Mouse (Mus musculus) limb, embryonic 15.5 days (tissue): ENCODE data around the gene Creb3l2. TPM values are rescaled to one million over a fixed set of nuclear protein-coding genes. Genes with fewer than 3 reads are reported as not detected.

Source experiments
- ATAC-seq: fragments of 200-750 bp; cut with Nextera tagmentation; 2 replicates; pipeline ENCODE4 v1.8.0; 2017; ENCODE audit warnings: low read depth, moderate TSS enrichment; ENCODE audit not compliant: insufficient number of reproducible peaks, low FRiP score, low TSS enrichment
- H3K27ac ChIP-seq: fragments of 300-500 bp; sonication (generic); 2 replicates; pipeline ENCODE4 v1.5.1; 2015; ENCODE audit warnings: moderate library complexity, mild to moderate bottlenecking, inconsistent platforms
- H3K27me3 ChIP-seq: fragments of 300-500 bp; sonication (generic); 2 replicates; pipeline ENCODE4 v1.6.1; 2015; ENCODE audit warnings: inconsistent platforms
- H3K36me3 ChIP-seq: fragments of 300-500 bp; sonication (generic); 2 replicates; pipeline ENCODE4 v1.6.1; 2015; ENCODE audit warnings: inconsistent platforms
- H3K4me1 ChIP-seq: fragments of 300-500 bp; sonication (generic); 2 replicates; pipeline ENCODE4 v1.6.1; 2015; ENCODE audit warnings: inconsistent platforms
- H3K4me2 ChIP-seq: fragments of 300-500 bp; sonication (generic); 2 replicates; pipeline ENCODE4 v1.6.1; 2015; ENCODE audit warnings: mild to moderate bottlenecking, inconsistent platforms
- H3K4me3 ChIP-seq: fragments of 300-500 bp; sonication (generic); 2 replicates; pipeline ENCODE4 v1.5.1; 2015; ENCODE audit warnings: mild to moderate bottlenecking, inconsistent platforms
- H3K9ac ChIP-seq: fragments of 300-500 bp; sonication (generic); 2 replicates; pipeline ENCODE4 v1.6.1; 2015; ENCODE audit warnings: inconsistent platforms
- H3K9me3 ChIP-seq: fragments of 300-500 bp; sonication (generic); 2 replicates; pipeline ENCODE4 v1.6.1; 2016; ENCODE audit warnings: inconsistent platforms
- WGBS: fragments of 180-500 bp; shearing (Covaris S2); methylation state at CpG from one replicate; pipeline ENCODE4 v1.1.7; 2015; 5-methylcytosine and 5-hydroxymethylcytosine counted together
- polyA plus RNA-seq: library from polyadenylated mRNA; unstranded; fragments of >200 nt; fragmentation: Nextera tagmentation; extraction: Ambion mirVana; gene quantifications from 2 replicates; pipeline ENCODE4 v1.2.1, GENCODE M21; 2015

The Creb3l2 gene
- 29.9 and 35.0 TPM in 2 replicates for polyA plus RNA-seq

GRCm38 (mm10) chr6:37442041-37442667 is at the start of gene Creb3l2:
Gene Creb3l2 (minus strand): TSS chr6:37442146.
- H3K9me3 ChIP-seq: no peaks in the 10 kb centered on the region
- H3K27me3 ChIP-seq: no peaks in the 10 kb centered on the region
- peak within 1 kb of the TSS; percentile 56 for H3K4me2 ChIP-seq
- H3K9ac ChIP-seq: peak within 1 kb of the TSS; percentile 86
- peak within 1 kb of the TSS; percentile 84 for H3K4me3 ChIP-seq
- H3K4me1 ChIP-seq: peaks cover 23% of the 10 kb centered on the region
- H3K27ac ChIP-seq: peak within 1 kb of the TSS; percentile 95
- H3K36me3 ChIP-seq: 0 out of 2 replicates have a peak, but pooled peaks cover 3% of the 10 kb centered on the region
- ATAC-seq: peak; percentile 98
- 0% methylated on average over 33 of the region's 33 CpGs for WGBS

DNA sequence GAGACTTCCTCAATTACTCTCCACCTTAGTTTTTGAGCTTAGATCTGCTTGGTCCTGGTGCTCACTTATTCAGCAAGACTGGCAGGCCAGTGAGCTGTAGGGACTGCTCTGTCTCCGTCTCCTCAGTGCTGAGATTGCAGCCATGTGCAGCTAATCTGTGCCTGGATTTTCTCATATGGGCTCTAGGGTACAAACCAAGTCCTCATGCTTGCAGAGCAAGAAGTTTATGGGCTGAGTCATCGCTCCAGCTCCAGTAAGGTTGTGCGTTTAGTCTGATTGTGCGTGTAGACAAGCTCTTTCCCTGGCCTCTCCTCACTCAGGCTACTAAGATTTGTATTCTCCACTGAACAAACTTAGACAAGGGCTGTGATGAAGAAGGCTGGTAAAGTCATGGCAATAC is 44.6 kb upstream of the Creb3l2 start:
- no peaks in the 10 kb centered on the region for H3K4me1 ChIP-seq
- no peaks in the 10 kb centered on the region for H3K27me3 ChIP-seq
- whole genome bisulfite sequencing: 52% methylated on average over 4 of the region's 4 CpGs
- ATAC-seq: no peak
- H3K36me3 ChIP-seq: no peaks in the 10 kb centered on the region
- no peaks in the 10 kb centered on the region for H3K9me3 ChIP-seq
- H3K4me2 ChIP-seq: no peak overlapping the region
- no peak overlapping the region for H3K4me3 ChIP-seq
- H3K9ac ChIP-seq: no peak overlapping the region
- H3K27ac ChIP-seq: no peak overlapping the region

DNA sequence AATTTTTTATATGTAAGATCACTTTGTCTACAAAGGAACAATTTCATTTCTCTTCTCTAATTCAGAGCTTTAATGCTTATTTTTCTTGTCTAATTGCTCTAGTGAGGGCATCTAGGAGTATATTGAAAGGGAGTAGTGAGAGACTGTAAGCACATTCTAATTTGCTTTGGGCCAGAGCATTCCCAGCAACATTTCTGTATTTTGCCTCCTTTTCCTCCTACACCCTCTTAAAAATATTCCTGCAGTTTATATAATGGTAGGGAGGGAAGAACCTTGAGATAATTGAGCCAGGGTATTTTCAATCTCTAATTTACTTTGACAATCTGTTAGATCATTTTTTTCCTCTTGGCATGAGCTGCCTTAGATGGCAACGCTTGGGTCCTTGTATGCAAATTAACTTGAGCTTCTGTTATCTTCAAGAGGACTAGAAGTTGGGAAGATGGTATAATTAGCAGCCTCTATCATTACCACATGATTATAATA is 42.7 kb upstream of the Creb3l2 start:
- Histone ChIP-seq H3K4me3 (no peak overlapping the region), H3K9ac (no peak overlapping the region), H3K27ac (no peak overlapping the region), H3K4me2 (no peak overlapping the region), H3K27me3 (no peaks in the 10 kb centered on the region), H3K4me1 (no peaks in the 10 kb centered on the region), H3K9me3 (no peaks in the 10 kb centered on the region), H3K36me3 (no peaks in the 10 kb centered on the region)
- no peak for ATAC-seq
- 67% methylated on average over 1 of the region's 1 CpGs for WGBS

DNA sequence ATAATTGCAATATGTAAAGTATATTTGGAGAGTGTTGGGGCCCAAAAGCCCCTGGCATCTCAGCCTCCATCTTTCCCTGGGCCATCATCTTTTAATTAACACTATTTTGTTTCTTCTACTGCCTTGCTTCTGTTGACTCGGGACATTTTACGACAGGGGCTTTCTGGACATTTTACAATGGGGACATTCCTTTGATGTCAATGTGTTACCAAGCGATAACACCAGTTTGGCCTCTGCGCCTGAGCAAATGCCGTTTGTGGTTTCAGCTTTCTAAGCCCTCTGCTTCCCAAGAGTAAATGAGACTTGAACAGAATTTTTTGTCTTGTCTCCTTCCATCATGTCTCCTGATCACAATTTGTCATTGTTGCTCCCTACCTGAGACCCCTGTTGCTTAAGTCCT is 41.3 kb upstream of the Creb3l2 start:
- WGBS: 20% methylated on average over 5 of the region's 5 CpGs
- Histone ChIP-seq H3K27me3 (no peaks in the 10 kb centered on the region), H3K4me1 (no peaks in the 10 kb centered on the region), H3K4me3 (no peak overlapping the region), H3K36me3 (no peaks in the 10 kb centered on the region), H3K4me2 (no peak overlapping the region), H3K27ac (no peak overlapping the region), H3K9me3 (no peaks in the 10 kb centered on the region), H3K9ac (no peak overlapping the region)
- no peak for ATAC-seq

- Histone ChIP-seq H3K9me3 (no peaks in the 10 kb centered on the region), H3K27ac (no peak overlapping the region), H3K36me3 (no peaks in the 10 kb centered on the region), H3K9ac (no peak overlapping the region), H3K27me3 (no peaks in the 10 kb centered on the region), H3K4me3 (no peak overlapping the region), H3K4me1 (no peaks in the 10 kb centered on the region), H3K4me2 (no peak overlapping the region)
- 77% methylated on average over 3 of the region's 3 CpGs for WGBS
- ATAC-seq: no peak
Measured at GRCm38 (mm10) chr6:37481147-37481546, 39.2 kb upstream of the Creb3l2 start.

DNA sequence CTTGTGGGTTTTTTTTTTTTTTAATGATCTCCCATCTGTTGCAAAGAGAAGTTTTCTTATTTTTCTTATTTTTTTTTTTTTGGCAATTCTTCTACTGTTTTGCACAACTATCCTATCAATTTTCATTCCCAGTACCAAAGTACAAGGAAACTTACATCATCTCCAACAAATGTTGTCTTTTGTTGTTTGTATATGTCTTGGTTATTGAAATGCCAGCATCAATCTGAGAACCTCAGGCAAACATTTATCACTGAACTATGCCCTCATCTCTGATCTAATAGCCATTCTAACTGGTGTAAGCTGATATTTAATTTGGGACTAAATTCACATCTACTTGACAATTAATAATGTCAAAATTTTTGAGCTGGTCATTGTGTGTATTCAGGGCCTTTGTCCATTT is 38.1 kb upstream of the Creb3l2 start:
- Histone ChIP-seq H3K27me3 (no peaks in the 10 kb centered on the region), H3K4me2 (no peak overlapping the region), H3K27ac (no peak overlapping the region), H3K4me3 (no peak overlapping the region), H3K9me3 (no peaks in the 10 kb centered on the region), H3K9ac (no peak overlapping the region), H3K4me1 (no peaks in the 10 kb centered on the region), H3K36me3 (no peaks in the 10 kb centered on the region)
- ATAC-seq: no peak

GRCm38 (mm10) chr6:37478481-37478880 is 36.5 kb upstream of the Creb3l2 start:
- no peaks in the 10 kb centered on the region for H3K36me3 ChIP-seq
- H3K27me3 ChIP-seq: no peaks in the 10 kb centered on the region
- no peak overlapping the region for H3K9ac ChIP-seq
- H3K4me1 ChIP-seq: no peaks in the 10 kb centered on the region
- ATAC-seq: no peak
- H3K4me3 ChIP-seq: no peak overlapping the region
- H3K4me2 ChIP-seq: no peak overlapping the region
- no peak overlapping the region for H3K27ac ChIP-seq
- H3K9me3 ChIP-seq: no peaks in the 10 kb centered on the region
- 91% methylated on average over 2 of the region's 2 CpGs for WGBS

DNA sequence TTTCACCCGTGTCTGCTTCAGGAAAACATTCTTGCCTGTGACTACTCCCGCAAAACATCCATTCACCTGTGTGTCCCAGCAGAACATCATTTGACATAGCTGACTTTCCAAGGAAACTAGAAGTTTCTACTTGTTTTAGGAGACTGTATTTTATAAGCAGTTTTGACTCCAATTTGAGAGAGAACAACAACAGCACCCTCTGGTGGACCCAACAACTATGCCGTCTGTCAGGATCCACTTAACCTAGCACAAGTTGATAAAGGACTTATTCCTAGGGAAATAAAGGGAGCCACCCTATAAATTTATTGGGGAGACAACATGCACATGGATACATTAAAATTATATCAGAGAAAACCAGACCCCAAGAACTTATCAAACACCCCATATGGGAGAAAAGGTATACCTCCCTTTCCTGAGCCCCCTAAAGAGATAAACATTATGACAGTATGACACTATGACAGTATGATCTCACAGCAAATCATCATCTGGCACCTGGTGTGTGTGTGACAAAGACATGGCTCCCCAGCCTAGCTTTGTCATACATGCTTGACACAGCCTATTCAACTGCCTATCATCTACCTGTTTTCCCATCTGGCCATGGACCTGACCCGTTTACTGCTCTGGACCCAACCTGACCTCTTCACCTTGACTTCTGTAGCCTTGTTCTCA is 31.9 kb upstream of the Creb3l2 start:
- Histone ChIP-seq H3K4me3 (no peak overlapping the region), H3K27ac (no peak overlapping the region), H3K4me1 (no peaks in the 10 kb centered on the region), H3K27me3 (no peaks in the 10 kb centered on the region), H3K36me3 (no peaks in the 10 kb centered on the region), H3K9me3 (no peaks in the 10 kb centered on the region), H3K9ac (no peak overlapping the region), H3K4me2 (no peak overlapping the region)
- WGBS: 85% methylated on average over 4 of the region's 4 CpGs
- no peak for ATAC-seq

DNA sequence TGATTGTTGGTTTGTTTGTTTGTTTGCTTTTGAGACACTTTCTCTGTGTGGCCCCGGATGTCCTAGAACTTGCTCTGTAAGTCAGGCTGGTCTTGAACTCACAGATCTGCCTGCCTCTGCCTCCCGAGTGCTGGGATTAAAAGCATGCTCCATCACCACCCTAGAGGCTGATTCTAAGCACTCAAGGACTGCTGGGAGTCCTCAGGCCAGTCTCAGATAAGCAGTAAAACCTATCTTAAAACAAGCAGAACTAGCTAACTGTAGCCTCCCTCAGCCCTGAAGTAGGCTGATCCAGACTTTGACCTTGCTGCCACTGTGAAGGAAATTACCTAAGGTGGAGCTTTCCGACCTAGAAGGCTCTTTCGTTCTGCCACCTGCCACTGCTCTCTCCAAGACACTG is 28.3 kb upstream of the Creb3l2 start:
- 0 out of 2 replicates have a peak, but pooled peaks cover 3% of the 10 kb centered on the region for H3K4me1 ChIP-seq
- H3K4me2 ChIP-seq: no peak overlapping the region
- H3K27ac ChIP-seq: no peak overlapping the region
- no peak overlapping the region for H3K9ac ChIP-seq
- no peaks in the 10 kb centered on the region for H3K36me3 ChIP-seq
- WGBS: 74% methylated on average over 4 of the region's 4 CpGs
- no peak for ATAC-seq
- no peak overlapping the region for H3K4me3 ChIP-seq
- H3K27me3 ChIP-seq: no peaks in the 10 kb centered on the region
- H3K9me3 ChIP-seq: no peaks in the 10 kb centered on the region

DNA sequence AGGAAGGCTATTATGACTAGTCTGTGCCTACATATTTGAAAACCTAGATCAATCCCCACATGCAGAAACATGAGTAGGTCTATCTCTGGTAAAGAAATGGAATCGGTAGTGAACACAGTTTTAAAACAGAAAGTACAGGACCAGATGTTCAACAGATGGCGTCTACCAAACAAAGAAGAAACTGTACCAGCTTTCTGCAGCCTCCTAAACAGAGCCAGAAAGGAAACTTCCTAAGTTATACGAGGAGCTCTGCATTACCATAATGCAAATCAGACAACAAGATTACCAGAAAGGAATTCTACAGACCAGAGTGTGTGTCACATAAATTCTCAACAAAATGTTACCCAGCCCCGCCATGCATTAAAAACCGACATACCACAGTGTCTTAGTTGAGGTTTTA is 23.9 kb upstream of the Creb3l2 start:
- H3K27me3 ChIP-seq: no peaks in the 10 kb centered on the region
- peak overlapping the region; percentile 80 for H3K27ac ChIP-seq
- H3K9me3 ChIP-seq: no peaks in the 10 kb centered on the region
- ATAC-seq: peak; percentile 25; the same call in 1 of the 2 replicates
- 0 out of 2 replicates have a peak, but pooled peaks cover 10% of the 10 kb centered on the region for H3K4me1 ChIP-seq
- no peak overlapping the region for H3K9ac ChIP-seq
- H3K36me3 ChIP-seq: no peaks in the 10 kb centered on the region
- WGBS: 21% methylated on average over 5 of the region's 5 CpGs
- H3K4me2 ChIP-seq: no peak overlapping the region
- H3K4me3 ChIP-seq: no peak overlapping the region

DNA sequence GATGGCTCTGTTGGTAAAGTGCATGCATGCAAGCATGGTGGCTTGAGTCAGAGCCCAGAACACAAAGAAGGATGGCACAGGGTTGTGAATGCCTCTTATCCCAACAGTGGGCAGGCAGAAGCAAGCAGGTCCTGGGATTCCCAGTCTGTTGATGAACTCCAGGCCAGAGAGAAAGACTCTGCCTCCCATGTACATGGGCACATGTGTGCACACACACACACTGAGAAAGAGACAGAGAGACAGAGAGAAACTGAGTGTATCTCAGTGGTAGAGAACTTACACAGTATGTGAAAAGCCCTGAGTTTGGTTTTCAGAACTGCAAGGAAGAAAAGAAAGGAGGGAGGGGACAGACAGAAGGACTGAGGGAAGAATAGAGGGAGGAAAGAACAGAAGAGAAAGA is 23.4 kb upstream of the Creb3l2 start:
- Histone ChIP-seq H3K9ac (no peak overlapping the region), H3K4me1 (0 out of 2 replicates have a peak, but pooled peaks cover 10% of the 10 kb centered on the region), H3K27ac (peak overlapping the region; percentile 80), H3K4me2 (no peak overlapping the region), H3K4me3 (no peak overlapping the region), H3K27me3 (no peaks in the 10 kb centered on the region), H3K9me3 (no peaks in the 10 kb centered on the region), H3K36me3 (no peaks in the 10 kb centered on the region)
- ATAC-seq: no peak

DNA sequence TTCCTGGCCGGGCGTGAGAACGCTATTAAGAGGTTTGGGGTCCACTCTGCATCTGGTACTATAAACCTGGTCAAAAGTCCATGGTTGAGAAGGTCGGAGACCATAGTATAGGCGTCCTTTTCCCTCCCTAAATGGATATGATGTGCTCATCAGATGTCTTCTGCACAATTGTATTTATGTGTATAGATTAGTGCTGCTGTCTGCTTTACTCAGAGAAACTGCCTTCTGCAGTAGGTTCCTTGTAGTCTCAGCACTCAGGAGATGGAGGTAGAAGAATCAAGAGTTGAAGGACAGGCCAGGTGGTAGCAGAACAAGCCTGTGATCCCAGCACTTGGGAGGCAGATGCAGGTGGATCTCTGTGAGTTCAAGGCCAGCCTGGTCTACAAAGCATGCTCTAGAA is 22.6 kb upstream of the Creb3l2 start:
- Histone ChIP-seq H3K9ac (no peak overlapping the region), H3K4me3 (peak overlapping the region; percentile 39), H3K9me3 (no peaks in the 10 kb centered on the region), H3K27ac (peak overlapping the region; percentile 3; the same call in 1 of the 2 replicates), H3K27me3 (no peaks in the 10 kb centered on the region), H3K4me1 (0 out of 2 replicates have a peak, but pooled peaks cover 10% of the 10 kb centered on the region), H3K4me2 (peak overlapping the region; percentile 46), H3K36me3 (no peaks in the 10 kb centered on the region)
- WGBS: 2% methylated on average over 5 of the region's 5 CpGs
- no peak for ATAC-seq
